Mouse (Mus musculus) left cerebral cortex, postnatal 25 days (tissue): ENCODE measurements around the gene E130114P18Rik. TPM values are rescaled to one million over a fixed set of nuclear protein-coding genes. Genes with fewer than 3 reads are reported as not detected.

Source experiments
- DNase-seq, 2 experiments: peaks; one replicate each; pipeline ENCODE4 v3.0.0; 2022; ENCODE audit warnings: low spot score in 2 of 2, mixed read lengths in 1 of 2
- intact Hi-C: fragments of 180-260 bp; cut with DNase I; formaldehyde crosslinking; loops from one replicate; pipeline ENCODE4 v1.15.1; 2025
- total RNA-seq, 2 experiments: library from RNA; stranded (reverse); gene quantifications; 2 replicates each; pipeline ENCODE4 v1.2.3; 2021

The E130114P18Rik gene
- 1 to 10 TPM; 6.0 to 6.5 TPM for total RNA-seq

DNA sequence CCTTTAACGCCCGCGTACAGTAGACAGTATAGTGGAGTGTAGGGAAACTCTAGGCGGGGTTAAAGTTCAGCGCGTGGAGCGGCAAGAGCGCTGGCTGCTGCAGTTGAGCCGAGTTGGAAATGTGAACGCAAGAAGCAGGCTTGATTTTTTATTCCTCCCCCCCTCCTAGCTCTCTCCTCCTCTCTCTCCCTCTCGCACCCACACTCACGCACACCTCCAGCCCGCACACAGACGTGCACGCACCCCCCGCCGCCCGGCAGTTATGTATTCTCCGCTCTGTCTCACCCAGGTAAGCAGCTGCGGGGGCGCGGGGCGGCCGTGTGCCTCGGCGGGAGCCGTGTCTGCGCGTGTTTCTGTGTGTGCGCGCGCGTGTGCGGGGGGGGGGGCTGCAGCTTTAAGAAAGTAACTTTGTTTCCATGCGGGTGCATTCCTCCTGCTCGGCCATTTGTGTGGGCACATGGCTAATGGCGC lies at the start of gene E130114P18Rik:
Gene E130114P18Rik, minus strand, starts transcription at position 373 of the 471 bp plus-strand sequence.
- intact Hi-C loops: loop anchor here (5.0 kb wide), 2 partner anchors 90 to 330 kb away; no protein-coding TSS in a partner anchor

DNA sequence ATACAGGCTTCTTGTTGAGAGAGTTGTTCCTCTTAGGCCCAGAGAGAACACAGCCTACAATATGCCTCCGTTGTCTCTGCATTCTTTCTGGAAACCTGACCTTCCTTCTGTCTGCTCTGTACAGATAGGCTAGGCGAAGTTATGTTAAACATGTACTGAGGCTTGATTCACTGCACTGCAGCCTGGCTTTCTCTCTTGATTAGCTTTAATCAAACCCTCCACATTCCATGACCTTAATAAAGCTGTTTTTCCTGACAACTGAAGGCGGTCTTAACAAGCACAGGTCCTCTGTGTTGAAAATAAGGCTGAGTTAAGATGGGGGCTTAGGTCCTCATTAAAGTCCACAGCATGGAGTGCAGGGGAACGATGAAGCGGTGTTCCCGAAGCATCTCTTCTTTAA lies 49.2 kb upstream of the E130114P18Rik start:
- intact Hi-C loops: no loop called here
- DNase-seq: no peak

More for the DNA sequence above, at the start of gene E130114P18Rik:
- DNase-seq: peak in 1 of 2 experiments; percentile 52

GRCm38 (mm10) chr4:97825841-97826240 lies 48.0 kb upstream of the E130114P18Rik start:
- intact Hi-C loops: no loop called here
- no peak for DNase-seq

DNA sequence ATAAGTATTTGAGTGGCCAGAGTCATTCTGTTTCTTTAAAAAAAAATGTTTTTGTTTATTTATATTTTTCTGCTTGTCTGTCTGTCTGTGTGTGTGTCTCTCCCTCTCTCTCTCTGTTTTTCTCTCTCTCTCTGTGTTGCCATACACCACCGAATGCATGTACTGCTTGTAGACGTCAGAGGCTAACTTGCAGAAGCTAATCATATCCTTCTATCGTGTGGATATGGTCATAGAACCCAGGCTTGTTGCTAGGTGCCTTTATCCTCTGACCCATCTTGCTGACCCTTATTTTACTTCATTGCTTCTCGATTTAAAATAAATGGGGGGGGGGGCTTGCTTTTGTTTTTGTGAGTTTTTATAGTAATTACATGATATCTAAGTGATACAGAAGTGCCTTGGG lies 47.6 kb upstream of the E130114P18Rik start:
- intact Hi-C loops: no loop called here
- no peak for DNase-seq

- intact Hi-C loops: no loop called here
- DNase-seq: no peak
These were observed 46.6 kb upstream of the E130114P18Rik start for GRCm38 (mm10) chr4:97824451-97824850.

- DNase-seq: no peak
- intact Hi-C loops: no loop called here
These were observed 45.6 kb upstream of the E130114P18Rik start for GRCm38 (mm10) chr4:97823512-97823911.

DNA sequence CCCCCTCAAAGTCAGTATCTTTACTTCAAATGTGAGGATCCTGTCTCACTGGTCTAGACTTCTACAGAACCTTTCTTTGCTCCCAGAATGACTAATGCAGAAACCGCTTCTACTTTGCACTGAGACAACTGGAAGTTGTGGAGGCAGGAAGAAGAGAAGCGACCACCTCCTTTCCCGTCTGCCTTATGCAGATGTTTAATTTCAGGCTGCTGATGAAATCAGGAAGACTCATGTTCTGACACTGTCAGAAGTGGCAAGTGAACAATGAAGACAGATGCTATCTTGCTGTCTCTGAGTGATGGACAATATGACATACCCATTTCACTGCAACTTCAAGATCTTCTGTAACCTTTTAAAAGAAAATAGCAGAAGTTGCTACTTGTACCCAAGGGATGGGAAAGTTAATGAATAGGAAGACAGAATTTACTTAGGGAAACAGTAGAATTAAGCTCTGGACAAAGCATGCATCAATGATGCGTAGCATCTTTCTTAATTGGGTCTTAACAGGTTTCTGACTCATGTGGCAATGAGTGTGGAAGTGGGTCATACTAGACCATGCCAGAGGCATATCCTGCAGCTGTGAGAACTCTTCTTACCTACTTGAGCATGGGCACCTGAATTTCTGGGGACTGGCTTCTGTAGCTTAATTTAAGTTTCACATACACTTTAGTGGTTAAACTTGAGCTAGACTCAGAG lies 43.8 kb upstream of the E130114P18Rik start:
- intact Hi-C loops: no loop called here
- DNase-seq: no peak

DNA sequence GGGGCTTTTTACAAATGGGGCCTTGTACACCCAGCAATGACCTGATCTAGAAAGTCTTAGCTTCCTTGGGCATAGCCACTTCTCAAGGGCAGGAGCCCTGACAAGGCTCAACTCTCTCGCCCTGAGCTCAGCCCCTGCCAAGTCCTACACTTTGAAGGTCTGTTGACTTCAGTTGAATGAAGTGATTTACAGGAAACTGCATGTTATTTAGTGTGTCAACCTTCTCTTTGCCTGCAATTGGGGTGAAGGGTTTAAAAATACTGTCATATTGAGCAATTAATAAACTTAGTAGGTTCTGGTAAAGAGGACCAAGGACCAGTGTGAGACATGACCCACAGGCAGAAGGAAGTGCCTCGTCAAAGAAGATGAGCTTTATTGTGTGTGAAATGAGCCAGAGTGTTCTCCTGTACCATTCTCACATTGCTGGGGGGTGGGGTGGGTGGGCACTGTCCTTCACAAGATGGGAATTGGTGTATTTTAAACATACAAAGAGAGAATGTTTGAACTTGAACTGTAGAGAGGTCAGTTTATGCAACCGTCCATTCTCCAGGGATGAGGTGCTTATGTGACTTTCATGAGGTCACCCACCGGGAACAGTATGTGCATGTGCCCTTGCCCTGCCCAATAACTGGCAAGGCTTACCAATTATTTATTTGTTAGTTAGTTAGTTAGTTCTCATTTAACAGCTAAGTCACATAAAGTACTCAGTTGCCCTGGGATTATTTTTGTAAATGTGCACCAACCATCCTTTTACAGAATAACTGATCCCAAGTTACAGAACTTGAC lies 42.8 kb upstream of the E130114P18Rik start:
- no peak for DNase-seq
- intact Hi-C loops: no loop called here

- no peak for DNase-seq
- intact Hi-C loops: no loop called here
These were observed 41.2 kb upstream of the E130114P18Rik start for GRCm38 (mm10) chr4:97819101-97819500.

- intact Hi-C loops: no loop called here
- no peak for DNase-seq
These were observed 40.6 kb upstream of the E130114P18Rik start for GRCm38 (mm10) chr4:97818498-97818897.

GRCm38 (mm10) chr4:97817741-97818140 lies 39.9 kb upstream of the E130114P18Rik start:
- DNase-seq: no peak
- intact Hi-C loops: no loop called here

- no peak for DNase-seq
- intact Hi-C loops: no loop called here
These were observed 38.9 kb upstream of the E130114P18Rik start for GRCm38 (mm10) chr4:97816753-97817152.

DNA sequence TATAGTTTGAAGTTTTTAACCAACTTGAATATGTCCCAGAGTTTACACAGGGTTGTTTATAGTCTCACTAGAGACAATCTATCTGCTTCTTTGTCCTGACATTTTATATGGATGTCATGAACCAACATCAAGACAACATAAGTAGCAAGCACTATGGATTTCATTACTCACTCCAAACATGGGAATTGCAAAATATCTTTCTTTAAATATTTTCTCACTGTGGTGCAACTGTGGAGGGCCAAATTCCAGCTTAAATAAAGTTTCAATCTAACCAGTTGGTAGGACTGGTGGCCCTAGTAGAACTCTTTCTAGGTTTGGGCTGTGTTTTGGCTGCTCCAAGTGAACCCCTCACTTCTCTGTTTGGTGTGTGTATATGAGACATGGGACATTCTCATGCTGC lies 38.1 kb upstream of the E130114P18Rik start:
- no peak for DNase-seq
- intact Hi-C loops: no loop called here

- intact Hi-C loops: no loop called here
- no peak for DNase-seq
These were observed 36.6 kb upstream of the E130114P18Rik start for GRCm38 (mm10) chr4:97814515-97814914.

DNA sequence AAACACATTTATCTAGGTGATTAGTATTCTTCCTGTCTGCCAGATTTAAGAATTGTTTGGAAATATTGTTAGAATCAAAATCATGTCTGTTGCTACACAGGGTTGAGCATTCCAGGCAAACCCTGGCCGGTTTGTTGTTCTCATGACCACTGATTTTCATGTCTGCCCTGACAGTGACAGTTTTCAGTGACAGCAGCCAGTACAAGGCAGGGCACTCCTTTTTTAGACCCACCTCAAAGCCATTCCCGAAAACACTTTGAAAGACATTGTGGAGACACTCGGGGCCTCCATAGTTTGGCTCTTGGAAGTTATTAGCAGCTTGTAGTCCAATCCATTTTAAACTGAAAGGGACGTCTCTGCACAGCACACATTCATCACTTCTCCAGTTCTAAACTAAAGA lies 36.1 kb upstream of the E130114P18Rik start:
- intact Hi-C loops: no loop called here
- no peak for DNase-seq

DNA sequence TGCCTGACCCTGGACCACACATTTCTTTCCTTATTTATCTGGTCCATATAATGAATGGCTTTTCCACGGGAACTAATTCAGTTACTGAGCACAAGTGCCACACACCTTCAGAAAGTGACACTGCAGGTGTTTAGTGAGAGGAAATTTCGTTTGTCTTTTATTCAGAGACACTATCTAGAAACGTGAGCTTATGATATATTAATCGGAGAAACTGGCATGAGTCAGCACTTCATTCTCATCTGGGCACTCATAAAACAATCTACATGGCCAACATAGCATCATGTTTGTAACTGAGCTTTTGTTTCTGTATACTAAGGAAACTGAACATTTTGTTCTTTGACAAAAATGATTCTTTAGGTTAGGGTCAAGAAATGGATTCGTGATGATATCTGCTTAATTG lies 35.2 kb upstream of the E130114P18Rik start:
- DNase-seq: no peak
- intact Hi-C loops: no loop called here

DNA sequence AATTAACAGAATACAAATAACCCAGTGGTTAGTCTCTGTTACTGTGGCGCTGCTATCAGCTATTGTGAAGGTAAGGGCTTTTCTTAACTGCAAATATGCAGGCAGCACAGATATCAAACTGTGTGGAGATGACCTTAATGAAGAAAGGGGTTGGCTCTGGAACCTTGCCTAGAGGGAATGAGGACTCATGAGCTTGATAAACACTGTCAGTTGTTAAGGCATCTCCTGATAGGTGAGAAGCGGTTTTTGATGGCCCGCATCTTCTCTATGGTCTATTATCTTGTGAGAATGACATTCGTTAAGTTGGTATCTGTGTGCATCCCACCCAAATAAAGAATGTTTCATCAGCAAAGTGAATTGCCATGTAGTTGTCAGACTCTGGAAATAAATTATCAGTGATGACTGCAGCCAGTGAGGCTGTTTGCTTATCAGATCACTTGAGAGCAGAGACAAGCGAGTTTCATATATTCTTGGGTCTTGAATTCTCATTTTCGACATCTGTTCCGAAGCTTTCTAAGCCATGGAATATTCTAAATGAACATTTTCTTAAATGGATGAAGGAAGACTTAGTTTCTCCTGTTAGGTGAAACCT lies 32.6 kb upstream of the E130114P18Rik start:
- intact Hi-C loops: no loop called here
- no peak for DNase-seq

GRCm38 (mm10) chr4:97809582-97810295 lies 31.9 kb upstream of the E130114P18Rik start:
- no peak for DNase-seq
- intact Hi-C loops: no loop called here

GRCm38 (mm10) chr4:97808885-97809284 lies 31.0 kb upstream of the E130114P18Rik start:
- no peak for DNase-seq
- intact Hi-C loops: no loop called here

GRCm38 (mm10) chr4:97806924-97807323 lies 29.0 kb upstream of the E130114P18Rik start:
- intact Hi-C loops: no loop called here
- no peak for DNase-seq
